Mouse (Mus musculus) cerebral cortex, adult 2 months (tissue): Measurements from ENCODE around the gene C77080.

Source experiments
- WGBS: fragments of 180-500 bp; shearing (Covaris S2); methylation state at CpG from one replicate; pipeline ENCODE4 v1.1.7; 2018; 5-methylcytosine and 5-hydroxymethylcytosine counted together

C77080 gene

GRCm38 (mm10) chr4:129238579-129239016 lies 22.6 kb downstream of the C77080 start:
- 4% methylated on average over 23 of the region's 23 CpGs for WGBS

- WGBS: 23% methylated on average over 21 of the region's 21 CpGs
Measured at GRCm38 (mm10) chr4:129237843-129238441, 23.3 kb downstream of the C77080 start.

GRCm38 (mm10) chr4:129236236-129236813 lies 24.9 kb downstream of the C77080 start:
- WGBS: 89% methylated on average over 8 of the region's 8 CpGs

GRCm38 (mm10) chr4:129235147-129235546 lies 26.1 kb downstream of the C77080 start:
- WGBS: 89% methylated on average over 3 of the region's 3 CpGs

- 85% methylated on average over 7 of the region's 7 CpGs for WGBS
Measured at GRCm38 (mm10) chr4:129234488-129234887, 26.7 kb downstream of the C77080 start.

- WGBS: 95% methylated on average over 9 of the region's 9 CpGs
Measured at GRCm38 (mm10) chr4:129232561-129233360, 28.4 kb downstream of the C77080 start.

- WGBS: 79% methylated on average over 12 of the region's 12 CpGs
Measured at GRCm38 (mm10) chr4:129231594-129232450, 29.4 kb downstream of the C77080 start.

- WGBS: 86% methylated on average over 8 of the region's 8 CpGs
Measured at GRCm38 (mm10) chr4:129230926-129231325, 30.3 kb downstream of the C77080 start.

- WGBS: 26% methylated on average over 8 of the region's 8 CpGs
Measured at GRCm38 (mm10) chr4:129227985-129228381, 33.2 kb downstream of the C77080 start.

- 30% methylated on average over 22 of the region's 22 CpGs for WGBS
Measured at GRCm38 (mm10) chr4:129227170-129227984, 33.8 kb downstream of the C77080 start.

GRCm38 (mm10) chr4:129226441-129226963 lies 34.7 kb downstream of the C77080 start:
- WGBS: 45% methylated on average over 5 of the region's 5 CpGs

GRCm38 (mm10) chr4:129225315-129225714 lies 35.9 kb downstream of the C77080 start:
- WGBS: 94% methylated on average over 12 of the region's 12 CpGs

- WGBS: 59% methylated on average over 55 of the region's 55 CpGs
Measured at GRCm38 (mm10) chr4:129223421-129224281, 37.6 kb downstream of the C77080 start.

GRCm38 (mm10) chr4:129222019-129222925 lies 38.9 kb downstream of the C77080 start:
- 81% methylated on average over 31 of the region's 31 CpGs for WGBS

GRCm38 (mm10) chr4:129221097-129222010 lies 39.9 kb downstream of the C77080 start:
- 71% methylated on average over 23 of the region's 23 CpGs for WGBS

- WGBS: 68% methylated on average over 7 of the region's 7 CpGs
Measured at GRCm38 (mm10) chr4:129220376-129221089, 40.7 kb downstream of the C77080 start.

- WGBS: 72% methylated on average over 10 of the region's 10 CpGs
Measured at GRCm38 (mm10) chr4:129219198-129219597, 42.0 kb downstream of the C77080 start.
